Mouse (Mus musculus) lung, adult 2 months (tissue): ENCODE measurements around the gene Camkmt.

Source experiments
- CTCF ChIP-seq: fragments of 200-500 bp; IDR thresholded peaks from 2 replicates; pipeline ENCODE4 v1.5.1; 2011; ENCODE audit warnings: mild to moderate bottlenecking, low read length, control low read depth; ENCODE audit not compliant: insufficient read depth
- POLR2A ChIP-seq: fragments of 200-500 bp; IDR thresholded peaks from 2 replicates; pipeline ENCODE4 v1.6.1; 2011; ENCODE audit warnings: low read depth, mild to moderate bottlenecking, control low read depth, low read length, borderline replicate concordance; ENCODE audit errors: extremely low read depth

GRCm38 (mm10) chr17:85292276-85292675 is 201.9 kb downstream of the Camkmt start:
- TF ChIP-seq CTCF (no peak), POLR2A (no peak)
